Mouse (Mus musculus): ENCODE measurements around the gene Ovol1. TPM values are rescaled to one million over a fixed set of nuclear protein-coding genes. Genes with fewer than 3 reads are reported as not detected.
A peak's percentile ranks its signal among the peaks of the same experiment; 100 is the strongest.

Gene Ovol1
- total RNA-seq (2014; rRNA removed) = 0.27 TPM in 1 of 2 replicates, not detected in the other
- polyA plus RNA-seq (2015; fragmentation: Nextera tagmentation; extraction: Ambion mirVana) = 0.05 TPM in 1 of 2 replicates, not detected in the other

DNA sequence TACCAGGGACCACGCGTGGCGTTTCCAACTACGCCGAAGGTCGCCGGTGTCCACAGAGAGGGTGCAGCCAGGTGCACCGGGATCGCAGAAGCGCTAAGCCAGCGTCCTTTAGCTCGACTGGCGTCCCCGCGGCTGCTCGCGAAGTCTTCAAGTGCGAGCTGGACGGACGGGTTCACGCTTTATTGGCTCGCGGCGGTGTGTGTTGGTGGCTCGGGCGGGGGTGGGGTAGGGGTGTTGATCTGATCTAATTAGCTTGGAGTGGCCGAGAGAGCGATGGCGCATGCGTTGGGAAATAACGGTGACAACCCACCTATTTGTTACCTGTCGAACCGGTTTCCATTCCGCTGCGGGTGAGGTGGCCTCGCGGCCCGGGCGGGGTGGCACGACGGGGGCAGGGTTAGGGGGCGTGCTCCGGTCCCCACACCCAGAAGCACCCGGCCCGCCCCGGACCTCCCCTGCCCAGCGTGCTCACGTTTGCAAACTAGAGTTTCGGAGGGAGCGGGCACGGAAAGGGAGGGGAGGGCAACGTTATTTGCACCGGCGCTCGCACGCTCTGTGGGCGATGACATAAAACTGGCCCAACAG, at the start of gene Ovol1:
TSS of gene Ovol1 (minus strand) at position 190 of the 585 bp plus-strand sequence.
- WGBS = under 1% methylated on average over 56 of the region's 57 CpGs
- Histone ChIP-seq H3K4me2 (ENCODE audit: low read depth, low read length, poor library complexity, severe bottlenecking) (peak within 1 kb of the TSS; percentile 66), H3K4me1 (ENCODE audit: insufficient read depth, low read length) (0 out of 2 replicates have a peak, but pooled peaks cover 6% of the 10 kb centered on the region), H3K4me3 (ENCODE audit: low read depth, low read length) (peak within 1 kb of the TSS; percentile 40), H3K9ac (replicated peaks; ENCODE audit: low read length, poor library complexity, severe bottlenecking) (0 out of 2 replicates have a peak within 1 kb of the TSS, but pooled peaks have one; percentile 9), H3K9me3 (ENCODE audit: low read length) (no peaks in the 10 kb centered on the region), H3K36me3 (ENCODE audit: insufficient read depth, low read length) (no peaks in the 10 kb centered on the region), H3K27ac (ENCODE audit: low read depth, low read length) (no peak within 1 kb of the TSS), H3K27me3 (ENCODE audit: insufficient read depth, low read length) (peaks cover 68% of the 10 kb centered on the region)
- no peak for DNase-seq (ENCODE audit: low spot score)
- no peak for ATAC-seq (ENCODE audit: low FRiP score)
- no peak for TF ChIP-seq CTCF (IDR thresholded peaks at IDR 0.05)

DNA sequence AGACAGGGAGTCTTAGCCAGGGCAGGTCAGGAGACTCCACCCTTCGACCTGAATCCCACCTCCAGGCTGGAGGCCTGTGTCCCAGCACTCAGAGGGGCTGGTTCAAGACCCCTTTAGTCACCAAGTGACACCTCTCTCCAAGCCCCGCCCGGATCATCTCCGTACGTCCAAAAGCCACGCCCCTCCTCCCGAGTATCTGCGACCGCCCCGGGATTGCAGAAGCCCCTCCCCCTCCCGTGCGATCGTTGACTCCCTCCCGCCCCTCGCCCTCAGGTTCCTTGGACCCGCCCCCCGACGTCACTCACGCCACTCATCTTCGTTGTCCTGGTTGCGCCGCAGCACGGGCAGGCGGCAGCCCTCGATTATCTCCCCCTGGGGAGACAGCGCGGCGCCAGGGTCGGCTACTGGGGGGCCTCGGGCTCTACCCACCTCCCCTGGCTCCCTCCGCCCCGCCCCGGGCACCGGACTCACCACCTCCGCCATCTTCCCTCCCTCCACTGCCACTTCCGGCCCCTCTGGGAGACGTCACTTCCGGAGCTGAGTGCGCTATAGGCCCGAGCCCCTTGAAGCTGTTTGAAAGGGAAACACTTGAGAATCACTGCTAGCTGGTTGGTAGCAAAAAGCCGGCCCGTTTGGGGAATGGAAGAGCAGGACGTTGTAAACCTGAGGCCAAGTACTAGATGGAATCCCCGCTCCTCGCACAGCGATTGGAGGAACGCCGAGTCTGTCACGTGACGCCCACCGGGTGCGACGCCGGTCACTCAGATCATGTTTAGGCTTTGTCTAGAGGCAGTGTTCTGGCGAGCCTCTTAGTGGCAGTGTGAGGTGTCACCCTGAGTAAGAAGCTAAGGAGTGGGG, 49.3 kb upstream of the Ovol1 start, which contains the start of gene Kat5:
TSS of gene Kat5 (minus strand) at position 691 of the 858 bp plus-strand sequence.
- Histone ChIP-seq H3K9me3 (ENCODE audit: low read length) (no peaks in the 10 kb centered on the region), H3K4me3 (ENCODE audit: low read depth, low read length) (peak within 1 kb of the TSS; percentile 61), H3K27ac (ENCODE audit: low read depth, low read length) (peak within 1 kb of the TSS; percentile 98), H3K27me3 (ENCODE audit: insufficient read depth, low read length) (no peaks in the 10 kb centered on the region), H3K4me1 (ENCODE audit: insufficient read depth, low read length) (peaks cover 14% of the 10 kb centered on the region; the same call in 1 of the 2 replicates), H3K36me3 (ENCODE audit: insufficient read depth, low read length) (peaks cover 35% of the 10 kb centered on the region), H3K9ac (replicated peaks; ENCODE audit: low read length, poor library complexity, severe bottlenecking) (peak within 1 kb of the TSS; percentile 84), H3K4me2 (ENCODE audit: low read depth, low read length, poor library complexity, severe bottlenecking) (peak within 1 kb of the TSS; percentile 74)
- TF ChIP-seq CTCF (IDR thresholded peaks at IDR 0.05) = peak; percentile 39
- DNase-seq (ENCODE audit: low spot score) (peak; percentile 94), ATAC-seq (ENCODE audit: low FRiP score) (peak; percentile 94)
- under 1% methylated on average over 53 of the region's 55 CpGs for WGBS

DNA sequence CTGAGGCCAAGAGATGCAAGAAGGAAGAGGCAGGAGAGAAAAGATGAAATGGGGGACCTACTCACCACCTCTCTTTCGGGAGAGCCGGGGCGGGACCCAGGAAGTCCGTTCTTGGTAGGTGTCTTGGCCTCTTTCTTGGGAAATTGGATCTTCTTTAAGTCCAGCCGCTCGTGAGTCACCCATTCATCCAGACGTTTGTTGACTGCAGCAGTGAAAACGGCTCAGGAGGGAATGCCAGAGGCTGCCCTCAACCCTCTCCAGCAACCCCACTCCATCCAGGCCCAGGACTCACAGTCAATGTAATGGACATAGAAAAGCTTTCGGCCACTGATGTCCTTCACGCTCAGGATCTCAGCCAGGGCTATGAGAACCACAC, 48.7 kb upstream of the Ovol1 start:
- WGBS = 62% methylated on average over 10 of the region's 10 CpGs
- ATAC-seq (ENCODE audit: low FRiP score) = no peak
- DNase-seq (ENCODE audit: low spot score) = no peak

DNA sequence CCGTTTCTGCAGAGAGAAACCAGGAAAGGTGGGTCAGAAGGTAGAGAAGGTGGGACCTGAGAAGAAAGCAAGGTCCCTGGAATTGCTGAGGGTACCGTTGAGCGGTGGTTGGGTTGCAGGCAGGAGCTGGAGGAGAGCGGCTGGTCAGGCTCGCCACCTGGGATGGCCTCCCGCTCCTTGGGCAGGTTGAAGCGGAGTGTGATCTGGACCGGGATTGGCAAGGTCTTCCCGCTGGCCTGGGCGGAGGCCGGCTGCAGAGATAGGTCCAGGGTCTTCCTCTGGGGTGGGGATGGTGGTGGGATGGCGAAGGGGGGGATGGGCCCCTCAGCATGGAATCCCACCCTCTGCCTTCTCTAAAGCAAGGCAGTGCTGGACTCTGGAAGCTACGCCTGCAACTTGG, 48.3 kb upstream of the Ovol1 start:
- H3K9ac ChIP-seq (replicated peaks; ENCODE audit: low read length, poor library complexity, severe bottlenecking) = peak overlapping the region; percentile 84
- DNase-seq (ENCODE audit: low spot score) = no peak

More for the DNA sequence above, 48.7 kb upstream of the Ovol1 start:
- H3K9ac ChIP-seq (replicated peaks; ENCODE audit: low read length, poor library complexity, severe bottlenecking) = peak overlapping the region; percentile 84
- H3K9me3 ChIP-seq (ENCODE audit: low read length) = no peaks in the 10 kb centered on the region
- H3K27ac ChIP-seq (ENCODE audit: low read depth, low read length) = peak overlapping the region; percentile 98
- H3K4me3 ChIP-seq (ENCODE audit: low read depth, low read length) = peak overlapping the region; percentile 61
- H3K4me1 ChIP-seq (ENCODE audit: insufficient read depth, low read length) = peaks cover 14% of the 10 kb centered on the region; the same call in 1 of the 2 replicates
- peaks cover 41% of the 10 kb centered on the region for H3K36me3 ChIP-seq (ENCODE audit: insufficient read depth, low read length)
- H3K4me2 ChIP-seq (ENCODE audit: low read depth, low read length, poor library complexity, severe bottlenecking) = peak overlapping the region; percentile 74
- no peak for TF ChIP-seq CTCF (IDR thresholded peaks at IDR 0.05)
- H3K27me3 ChIP-seq (ENCODE audit: insufficient read depth, low read length) = no peaks in the 10 kb centered on the region

DNA sequence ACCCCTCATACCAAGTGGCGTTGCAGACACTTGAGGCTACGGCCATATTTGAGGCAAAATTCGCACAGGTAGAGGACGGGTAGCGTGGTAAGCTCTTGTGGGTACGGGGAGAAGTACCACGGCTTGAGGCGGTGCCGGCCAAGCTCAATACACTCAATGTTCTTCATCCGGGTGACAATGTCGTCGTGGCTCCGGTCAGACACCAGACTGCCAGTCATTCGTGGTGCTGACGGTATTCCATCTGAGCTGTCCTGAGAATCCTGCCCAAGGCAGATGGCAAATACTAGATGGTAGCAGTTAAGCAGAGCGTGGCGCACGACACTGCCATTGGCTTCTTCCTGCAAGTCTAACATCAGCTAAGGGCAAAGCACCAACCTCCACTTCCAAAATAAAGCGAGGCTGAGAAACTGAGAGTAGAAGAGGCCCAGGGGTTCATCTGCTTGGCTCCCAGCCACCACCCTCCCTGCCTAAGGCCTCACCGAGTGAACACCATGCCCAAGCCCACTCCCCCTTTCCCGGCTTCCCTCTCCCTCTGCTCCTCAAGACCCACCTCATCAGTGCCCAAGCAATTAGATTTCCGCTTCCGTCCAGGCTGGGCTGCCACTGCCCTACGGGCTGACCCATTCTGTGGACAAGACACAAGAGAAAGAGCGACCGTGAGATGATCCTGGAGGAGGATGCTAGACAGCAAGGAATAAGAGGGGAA, 47.4 kb upstream of the Ovol1 start:
- H3K9ac ChIP-seq (replicated peaks; ENCODE audit: low read length, poor library complexity, severe bottlenecking) = no peak overlapping the region
- H3K9me3 ChIP-seq (ENCODE audit: low read length) = no peaks in the 10 kb centered on the region
- H3K36me3 ChIP-seq (ENCODE audit: insufficient read depth, low read length) = peaks cover 52% of the 10 kb centered on the region
- ATAC-seq (ENCODE audit: low FRiP score) (no peak), DNase-seq (ENCODE audit: low spot score) (no peak)
- H3K4me2 ChIP-seq (ENCODE audit: low read depth, low read length, poor library complexity, severe bottlenecking) = no peak overlapping the region
- 96% methylated on average over 26 of the region's 26 CpGs for WGBS
- TF ChIP-seq CTCF (IDR thresholded peaks at IDR 0.05) = no peak
- H3K4me3 ChIP-seq (ENCODE audit: low read depth, low read length) = no peak overlapping the region
- no peak overlapping the region for H3K27ac ChIP-seq (ENCODE audit: low read depth, low read length)
- peaks cover 14% of the 10 kb centered on the region; the same call in 1 of the 2 replicates for H3K4me1 ChIP-seq (ENCODE audit: insufficient read depth, low read length)
- no peaks in the 10 kb centered on the region for H3K27me3 ChIP-seq (ENCODE audit: insufficient read depth, low read length)

More for the DNA sequence above, 48.3 kb upstream of the Ovol1 start:
- WGBS = 95% methylated on average over 13 of the region's 13 CpGs
- Histone ChIP-seq H3K4me2 (ENCODE audit: low read depth, low read length, poor library complexity, severe bottlenecking) (peak overlapping the region; percentile 74), H3K4me3 (ENCODE audit: low read depth, low read length) (peak overlapping the region; percentile 61; the same call in 1 of the 2 replicates), H3K27ac (ENCODE audit: low read depth, low read length) (peak overlapping the region; percentile 98; the same call in 1 of the 2 replicates), H3K27me3 (ENCODE audit: insufficient read depth, low read length) (no peaks in the 10 kb centered on the region), H3K36me3 (ENCODE audit: insufficient read depth, low read length) (peaks cover 45% of the 10 kb centered on the region), H3K4me1 (ENCODE audit: insufficient read depth, low read length) (peaks cover 14% of the 10 kb centered on the region; the same call in 1 of the 2 replicates), H3K9me3 (ENCODE audit: low read length) (no peaks in the 10 kb centered on the region)
- TF ChIP-seq CTCF (IDR thresholded peaks at IDR 0.05) = no peak
- ATAC-seq (ENCODE audit: low FRiP score) = no peak
